Mouse (Mus musculus) midbrain, embryonic 15.5 days (tissue): ENCODE data around the gene Plekhm3. TPM values are rescaled to one million over a fixed set of nuclear protein-coding genes. Genes with fewer than 3 reads are reported as not detected.

Experiments
- ATAC-seq: fragments of 200-750 bp; cut with Nextera tagmentation; replicated peaks from 2 replicates; pipeline ENCODE4 v1.8.0; 2017; ENCODE audit warnings: moderate TSS enrichment
- H3K27ac ChIP-seq: fragments of 300-500 bp; sonication (generic); 2 replicates; pipeline ENCODE4 v1.5.1; 2015; ENCODE audit warnings: mild to moderate bottlenecking, inconsistent platforms
- H3K27me3 ChIP-seq: fragments of 300-500 bp; sonication (generic); replicated peaks from 2 replicates; pipeline ENCODE4 v1.6.1; 2015; ENCODE audit warnings: inconsistent platforms
- H3K36me3 ChIP-seq: fragments of 300-500 bp; sonication (generic); replicated peaks from 2 replicates; pipeline ENCODE4 v1.6.1; 2015; ENCODE audit warnings: inconsistent platforms
- H3K4me1 ChIP-seq: fragments of 300-500 bp; sonication (generic); 2 replicates; pipeline ENCODE4 v1.6.1; 2015; ENCODE audit warnings: inconsistent platforms
- H3K4me2 ChIP-seq: fragments of 300-500 bp; sonication (generic); 2 replicates; pipeline ENCODE4 v1.6.1; 2015; ENCODE audit warnings: inconsistent platforms, mild to moderate bottlenecking, moderate library complexity
- H3K4me3 ChIP-seq: fragments of 300-500 bp; sonication (generic); 2 replicates; pipeline ENCODE4 v1.5.1; 2015; ENCODE audit warnings: mild to moderate bottlenecking, inconsistent platforms
- H3K9ac ChIP-seq: fragments of 300-500 bp; sonication (generic); 2 replicates; pipeline ENCODE4 v1.6.1; 2015; ENCODE audit warnings: mild to moderate bottlenecking, inconsistent platforms
- H3K9me3 ChIP-seq: fragments of 300-500 bp; sonication (generic); 2 replicates; pipeline ENCODE4 v1.6.1; 2016; ENCODE audit warnings: inconsistent platforms
- WGBS: fragments of 180-500 bp; shearing (Covaris S2); methylation state at CpG from one replicate; pipeline ENCODE4 v1.1.7; 2015; ENCODE audit warnings: mixed read lengths; 5-methylcytosine and 5-hydroxymethylcytosine counted together
- polyA plus RNA-seq: library from polyadenylated mRNA; unstranded; fragments of >200 nt; fragmentation: Nextera tagmentation; extraction: Ambion mirVana; gene quantifications from 2 replicates; pipeline ENCODE4 v1.2.1, GENCODE M21; 2015

Plekhm3 gene
- polyA plus RNA-seq, 1 experiment from 2014 or later: 12.5 TPM

- Histone ChIP-seq H3K27ac (no peak overlapping the region), H3K4me2 (no peak overlapping the region), H3K36me3 (no peaks in the 10 kb centered on the region), H3K4me1 (no peaks in the 10 kb centered on the region), H3K27me3 (no peaks in the 10 kb centered on the region), H3K9me3 (no peaks in the 10 kb centered on the region), H3K4me3 (no peak overlapping the region), H3K9ac (no peak overlapping the region)
- WGBS: 93% methylated on average over 8 of the region's 8 CpGs
- no peak for ATAC-seq
These were observed 7.2 kb downstream of the Plekhm3 start for GRCm38 (mm10) chr1:64949377-64949776.

- Histone ChIP-seq H3K9ac (no peak overlapping the region), H3K27me3 (no peaks in the 10 kb centered on the region), H3K4me3 (no peak overlapping the region), H3K9me3 (no peaks in the 10 kb centered on the region), H3K4me2 (no peak overlapping the region), H3K36me3 (no peaks in the 10 kb centered on the region), H3K4me1 (no peaks in the 10 kb centered on the region), H3K27ac (no peak overlapping the region)
- no peak for ATAC-seq
- 23% methylated on average over 4 of the region's 4 CpGs for WGBS
These were observed 10.5 kb downstream of the Plekhm3 start for GRCm38 (mm10) chr1:64946106-64946505.

DNA sequence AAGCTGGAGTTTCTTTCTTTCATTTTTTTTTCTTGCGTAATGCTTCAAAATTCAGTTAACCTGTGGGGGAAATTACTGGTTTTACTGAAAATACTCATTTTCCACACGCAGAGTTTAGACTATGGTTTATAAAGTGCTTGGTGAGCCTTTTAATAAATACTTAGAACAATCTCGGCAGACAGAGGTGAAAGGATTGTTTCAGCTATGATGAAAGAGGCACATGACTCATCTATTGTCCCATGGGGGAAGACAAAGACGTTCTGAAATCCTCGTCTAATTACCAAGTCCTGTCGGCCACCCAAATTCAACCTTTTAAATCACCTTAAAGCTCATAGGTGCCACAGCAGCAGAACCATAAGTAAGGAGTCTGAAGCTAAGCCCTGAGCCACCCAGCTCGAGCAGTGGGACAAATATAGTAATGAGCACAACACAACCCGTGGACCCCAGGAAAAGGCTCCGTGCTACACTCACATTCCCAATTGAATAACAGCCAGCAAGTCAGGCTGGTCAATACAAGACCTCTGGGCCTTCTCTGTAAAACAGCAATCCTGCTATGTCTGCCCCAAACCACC, 11.3 kb downstream of the Plekhm3 start:
- H3K4me1 ChIP-seq: no peaks in the 10 kb centered on the region
- H3K36me3 ChIP-seq: no peaks in the 10 kb centered on the region
- H3K27me3 ChIP-seq: no peaks in the 10 kb centered on the region
- H3K27ac ChIP-seq: no peak overlapping the region
- H3K4me3 ChIP-seq: no peak overlapping the region
- H3K9me3 ChIP-seq: no peaks in the 10 kb centered on the region
- no peak overlapping the region for H3K4me2 ChIP-seq
- WGBS: 64% methylated on average over 9 of the region's 9 CpGs
- H3K9ac ChIP-seq: no peak overlapping the region
- ATAC-seq: no peak

DNA sequence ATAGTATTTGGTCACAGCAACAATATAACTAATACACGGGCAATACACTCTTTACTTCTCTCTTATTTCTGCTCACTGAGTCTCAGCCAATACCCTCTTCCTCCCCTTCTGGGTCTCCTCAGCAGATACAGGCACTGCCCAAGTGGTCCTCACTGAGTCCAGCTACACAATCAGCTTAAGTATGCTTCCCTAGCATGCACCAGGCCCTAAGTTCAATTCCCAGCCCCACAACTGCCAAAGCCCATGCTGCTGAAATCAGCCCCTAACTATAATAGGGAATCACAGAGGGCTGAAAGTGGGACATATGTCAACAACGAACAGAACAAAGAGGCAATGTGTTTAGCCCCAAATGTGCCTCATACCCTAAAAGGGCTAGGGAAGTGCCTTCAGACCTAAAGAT, 11.9 kb downstream of the Plekhm3 start:
- WGBS: 86% methylated on average over 2 of the region's 2 CpGs
- H3K9ac ChIP-seq: no peak overlapping the region
- H3K4me2 ChIP-seq: no peak overlapping the region
- H3K9me3 ChIP-seq: no peaks in the 10 kb centered on the region
- no peaks in the 10 kb centered on the region for H3K36me3 ChIP-seq
- H3K4me1 ChIP-seq: no peaks in the 10 kb centered on the region
- no peak overlapping the region for H3K27ac ChIP-seq
- no peaks in the 10 kb centered on the region for H3K27me3 ChIP-seq
- ATAC-seq: no peak
- H3K4me3 ChIP-seq: no peak overlapping the region

GRCm38 (mm10) chr1:64942006-64942755, 14.4 kb downstream of the Plekhm3 start:
- H3K4me2 ChIP-seq: no peak overlapping the region
- H3K36me3 ChIP-seq: 0 out of 2 replicates have a peak, but pooled peaks cover 4% of the 10 kb centered on the region
- no peak overlapping the region for H3K27ac ChIP-seq
- 75% methylated on average over 4 of the region's 4 CpGs for WGBS
- no peaks in the 10 kb centered on the region for H3K4me1 ChIP-seq
- no peaks in the 10 kb centered on the region for H3K9me3 ChIP-seq
- ATAC-seq: no peak
- H3K4me3 ChIP-seq: no peak overlapping the region
- no peak overlapping the region for H3K9ac ChIP-seq
- no peaks in the 10 kb centered on the region for H3K27me3 ChIP-seq

GRCm38 (mm10) chr1:64938907-64939306, 17.7 kb downstream of the Plekhm3 start:
- Histone ChIP-seq H3K4me2 (no peak overlapping the region), H3K9ac (no peak overlapping the region), H3K27me3 (no peaks in the 10 kb centered on the region), H3K36me3 (0 out of 2 replicates have a peak, but pooled peaks cover 6% of the 10 kb centered on the region), H3K9me3 (no peaks in the 10 kb centered on the region), H3K27ac (no peak overlapping the region), H3K4me3 (no peak overlapping the region), H3K4me1 (no peaks in the 10 kb centered on the region)
- ATAC-seq: no peak
- WGBS: 86% methylated on average over 7 of the region's 7 CpGs

- no peak for ATAC-seq
- Histone ChIP-seq H3K4me3 (no peak overlapping the region), H3K36me3 (0 out of 2 replicates have a peak, but pooled peaks cover 6% of the 10 kb centered on the region)
These were observed 18.9 kb downstream of the Plekhm3 start for GRCm38 (mm10) chr1:64937692-64938091.

GRCm38 (mm10) chr1:64932921-64933320, 23.7 kb downstream of the Plekhm3 start:
- whole genome bisulfite sequencing: 95% methylated on average over 1 of the region's 1 CpGs
- no peaks in the 10 kb centered on the region for H3K4me1 ChIP-seq
- no peak for ATAC-seq
- no peaks in the 10 kb centered on the region for H3K27me3 ChIP-seq
- 0 out of 2 replicates have a peak, but pooled peaks cover 6% of the 10 kb centered on the region for H3K36me3 ChIP-seq
- H3K4me3 ChIP-seq: no peak overlapping the region
- no peak overlapping the region for H3K9ac ChIP-seq
- no peak overlapping the region for H3K4me2 ChIP-seq
- H3K27ac ChIP-seq: no peak overlapping the region
- 0 out of 2 replicates have a peak, but pooled peaks cover 2% of the 10 kb centered on the region for H3K9me3 ChIP-seq

More at GRCm38 (mm10) chr1:64937692-64938091, 18.9 kb downstream of the Plekhm3 start:
- H3K4me1 ChIP-seq: no peaks in the 10 kb centered on the region
- no peaks in the 10 kb centered on the region for H3K27me3 ChIP-seq
- H3K9ac ChIP-seq: no peak overlapping the region
- WGBS: 94% methylated on average over 10 of the region's 10 CpGs
- no peak overlapping the region for H3K4me2 ChIP-seq
- no peaks in the 10 kb centered on the region for H3K9me3 ChIP-seq
- H3K27ac ChIP-seq: no peak overlapping the region

GRCm38 (mm10) chr1:64930124-64930523, 26.5 kb downstream of the Plekhm3 start:
- Histone ChIP-seq H3K4me1 (no peaks in the 10 kb centered on the region), H3K9me3 (0 out of 2 replicates have a peak, but pooled peaks cover 2% of the 10 kb centered on the region), H3K36me3 (no peaks in the 10 kb centered on the region), H3K4me3 (no peak overlapping the region), H3K27ac (no peak overlapping the region), H3K27me3 (no peaks in the 10 kb centered on the region), H3K4me2 (no peak overlapping the region), H3K9ac (no peak overlapping the region)
- 78% methylated on average over 6 of the region's 6 CpGs for WGBS
- no peak for ATAC-seq

DNA sequence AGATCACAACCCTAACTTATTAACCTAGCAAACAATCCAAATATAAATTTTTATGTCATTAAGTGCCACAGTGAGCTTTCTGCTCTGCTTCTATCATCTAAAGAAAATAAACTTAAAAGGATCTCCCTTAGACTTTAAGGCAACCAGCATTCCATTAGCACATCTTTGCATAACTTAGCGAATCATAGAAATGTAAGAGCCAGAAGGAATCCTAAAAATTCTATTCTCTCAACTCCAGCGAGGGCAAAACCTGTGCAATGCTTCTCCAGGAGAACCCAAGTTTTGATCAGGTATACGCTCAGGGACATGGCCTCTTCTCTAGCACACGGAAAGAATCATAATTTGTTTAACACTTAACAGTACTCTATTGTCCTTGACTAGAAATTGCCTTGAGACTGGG, 27.0 kb downstream of the Plekhm3 start:
- H3K9me3 ChIP-seq: 0 out of 2 replicates have a peak, but pooled peaks cover 2% of the 10 kb centered on the region
- H3K4me3 ChIP-seq: no peak overlapping the region
- H3K36me3 ChIP-seq: no peaks in the 10 kb centered on the region
- no peak for ATAC-seq
- peaks cover under 1% of the 10 kb centered on the region; the same call in 1 of the 2 replicates for H3K4me1 ChIP-seq
- H3K4me2 ChIP-seq: no peak overlapping the region
- no peak overlapping the region for H3K9ac ChIP-seq
- H3K27ac ChIP-seq: no peak overlapping the region
- WGBS: 88% methylated on average over 4 of the region's 4 CpGs
- no peaks in the 10 kb centered on the region for H3K27me3 ChIP-seq

- no peak overlapping the region for H3K9ac ChIP-seq
- no peaks in the 10 kb centered on the region for H3K27me3 ChIP-seq
- no peak for ATAC-seq
- peaks cover 5% of the 10 kb centered on the region; the same call in 1 of the 2 replicates for H3K4me1 ChIP-seq
- WGBS: 97% methylated on average over 3 of the region's 3 CpGs
- no peaks in the 10 kb centered on the region for H3K36me3 ChIP-seq
- 0 out of 2 replicates have a peak, but pooled peaks cover 2% of the 10 kb centered on the region for H3K9me3 ChIP-seq
- no peak overlapping the region for H3K4me2 ChIP-seq
- no peak overlapping the region for H3K27ac ChIP-seq
- no peak overlapping the region for H3K4me3 ChIP-seq
These were observed 28.1 kb downstream of the Plekhm3 start for GRCm38 (mm10) chr1:64928542-64928941.

DNA sequence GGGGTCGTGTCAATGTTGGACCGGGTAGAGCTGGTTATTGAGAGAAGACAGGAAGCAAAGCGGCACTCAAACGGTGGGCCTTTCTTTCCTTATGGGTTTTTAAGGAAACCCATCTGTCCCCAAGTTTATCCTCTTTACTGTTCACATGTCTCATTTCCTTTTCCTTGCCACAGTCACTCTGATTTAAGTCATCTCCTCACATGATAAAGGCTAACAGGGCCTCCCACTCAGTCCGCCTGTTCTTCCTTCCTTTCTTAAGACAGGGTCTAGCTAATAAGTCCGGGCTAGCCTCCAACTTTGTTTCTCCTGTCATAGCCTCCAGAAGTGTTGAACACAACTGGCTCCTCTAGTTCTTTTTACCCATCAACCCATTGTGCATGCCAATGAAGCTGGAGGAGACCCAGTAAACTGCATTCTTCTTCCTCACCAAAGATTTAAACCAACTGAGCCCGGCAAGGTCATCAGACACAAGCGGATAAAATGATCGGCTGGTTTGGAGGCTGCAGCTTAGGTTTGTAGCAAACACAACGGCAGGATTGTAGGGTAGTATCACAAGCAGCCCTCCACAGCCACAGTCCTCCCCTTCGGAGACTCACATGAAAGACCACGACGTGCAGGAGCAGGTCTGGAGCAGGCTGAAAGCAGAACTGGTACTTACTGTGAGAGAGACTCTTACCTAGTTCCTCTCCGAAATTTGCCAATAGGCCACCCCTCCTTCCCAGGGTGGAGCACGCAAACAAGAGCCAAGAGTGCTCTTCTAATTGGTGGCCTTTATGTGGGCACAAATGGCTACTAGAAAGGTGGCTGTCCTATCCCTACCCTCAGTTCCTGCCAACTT, 29.0 kb downstream of the Plekhm3 start:
- Histone ChIP-seq H3K9me3 (0 out of 2 replicates have a peak, but pooled peaks cover 2% of the 10 kb centered on the region), H3K27me3 (no peaks in the 10 kb centered on the region), H3K36me3 (no peaks in the 10 kb centered on the region), H3K27ac (no peak overlapping the region), H3K4me1 (peaks cover 5% of the 10 kb centered on the region; the same call in 1 of the 2 replicates), H3K9ac (no peak overlapping the region), H3K4me3 (no peak overlapping the region), H3K4me2 (no peak overlapping the region)
- no peak for ATAC-seq
- WGBS: 91% methylated on average over 15 of the region's 15 CpGs
